Mouse (Mus musculus) MEL (cell line): ENCODE measurements around the gene Brinp1. TPM values are rescaled to one million over a fixed set of nuclear protein-coding genes. Genes with fewer than 3 reads are reported as not detected.

ENCODE experiments used
- DNase-seq: peaks from one replicate; pipeline ENCODE4 v3.0.0; 2011; ENCODE audit warnings: low read depth, low spot score
- H3K27ac ChIP-seq: 2 replicates; pipeline ENCODE4 v1.5.1; 2012; ENCODE audit warnings: low read depth, mild to moderate bottlenecking, control low read depth, low read length, moderate library complexity; ENCODE audit not compliant: control insufficient read depth
- H3K27me3 ChIP-seq, 2 experiments: fragments of 150-350 bp in 1 of 2; sonication (generic) in 1 of 2; 2 replicates each; pipeline ENCODE4 v1.6.1; 2012; ENCODE audit warnings: low read length in 2 of 2, mild to moderate bottlenecking in 2 of 2, improper control_type of control experiment in 1 of 2, moderate library complexity in 1 of 2; ENCODE audit not compliant: insufficient read depth in 2 of 2, control insufficient read depth in 1 of 2
- H3K36me3 ChIP-seq, 2 experiments: 2 replicates each; pipeline ENCODE4 v1.6.1; 2012 to 2014; ENCODE audit warnings: low read length in 2 of 2, improper control_type of control experiment in 1 of 2, inconsistent platforms in 1 of 2, mild to moderate bottlenecking in 1 of 2; ENCODE audit not compliant: insufficient read depth in 2 of 2, control insufficient read depth in 1 of 2
- H3K4me1 ChIP-seq, 2 experiments: fragments of 150-350 bp in 1 of 2; sonication (generic) in 1 of 2; 2 replicates each; pipeline ENCODE4 v1.6.1; 2012; ENCODE audit warnings: low read length in 2 of 2, improper control_type of control experiment in 1 of 2, mild to moderate bottlenecking in 1 of 2; ENCODE audit not compliant: insufficient read depth in 2 of 2, control insufficient read depth in 1 of 2
- H3K4me3 ChIP-seq, 2 experiments: fragments of 150-350 bp in 1 of 2; sonication (generic) in 1 of 2; 2 replicates each; pipeline ENCODE4 v1.5.1; 2012; ENCODE audit warnings: low read depth in 2 of 2, low read length in 2 of 2, mild to moderate bottlenecking in 2 of 2, moderate library complexity in 2 of 2, control low read depth in 1 of 2, improper control_type of control experiment in 1 of 2; ENCODE audit not compliant: control insufficient read depth in 1 of 2, insufficient read depth in 1 of 2
- H3K79me2 ChIP-seq: 2 replicates; pipeline ENCODE4 v1.6.1; 2012; ENCODE audit warnings: mild to moderate bottlenecking, low read length, moderate library complexity; ENCODE audit not compliant: control insufficient read depth, poor library complexity, insufficient read depth
- H3K9ac ChIP-seq: 2 replicates; pipeline ENCODE4 v1.6.1; 2012; ENCODE audit warnings: low read depth, mild to moderate bottlenecking, control low read depth, low read length, moderate library complexity; ENCODE audit not compliant: control insufficient read depth, poor library complexity, severe bottlenecking
- H3K9me3 ChIP-seq: fragments of 150-350 bp; sonication (generic); replicated peaks from 2 replicates; pipeline ENCODE4 v1.6.1; 2012; ENCODE audit warnings: mild to moderate bottlenecking, low read length, improper control_type of control experiment, moderate library complexity; ENCODE audit not compliant: insufficient read depth
- CHD1 ChIP-seq: IDR thresholded peaks from 2 replicates; pipeline ENCODE4 v1.6.1; 2012; ENCODE audit warnings: low read depth, mild to moderate bottlenecking, inconsistent platforms, low read length, improper control_type of control experiment
- CTCF ChIP-seq, 3 experiments: IDR thresholded peaks in 2 of 3; conservative IDR thresholded peaks in 1 of 3; 2 replicates each; pipeline ENCODE4 v1.5.1; 2011 to 2012; ENCODE audit warnings: low read length in 3 of 3, low read depth in 2 of 3, mild to moderate bottlenecking in 2 of 3, improper control_type of control experiment in 1 of 3, inconsistent platforms in 1 of 3, mixed read lengths in 1 of 3, moderate library complexity in 1 of 3; ENCODE audit not compliant: control insufficient read depth in 1 of 3, insufficient read depth in 1 of 3, poor library complexity in 1 of 3, severe bottlenecking in 1 of 3
- GABPA ChIP-seq: IDR thresholded peaks from 2 replicates; pipeline ENCODE4 v1.6.1; 2012; ENCODE audit warnings: low read depth, mild to moderate bottlenecking, inconsistent platforms, low read length, improper control_type of control experiment, moderate library complexity
- HCFC1 ChIP-seq: IDR thresholded peaks from 2 replicates; pipeline ENCODE4 v1.6.1; 2012; ENCODE audit warnings: low read depth, mild to moderate bottlenecking, inconsistent platforms, low read length, improper control_type of control experiment, moderate library complexity
- KAT2A ChIP-seq: conservative IDR thresholded peaks from 2 replicates; pipeline ENCODE4 v1.6.1; 2012; ENCODE audit warnings: low read depth, low read length, improper control_type of control experiment, inconsistent platforms
- MAFK ChIP-seq: IDR thresholded peaks from 2 replicates; pipeline ENCODE4 v1.6.1; 2011; ENCODE audit warnings: low read depth, mild to moderate bottlenecking, low read length, improper control_type of control experiment, borderline replicate concordance
- MYB ChIP-seq: IDR thresholded peaks from 2 replicates; pipeline ENCODE4 v1.6.1; 2011; ENCODE audit warnings: mild to moderate bottlenecking, low read depth, low read length, improper control_type of control experiment
- MYC ChIP-seq: IDR thresholded peaks from 2 replicates; pipeline ENCODE4 v1.6.1; 2011; ENCODE audit warnings: low read depth, mild to moderate bottlenecking, low read length, improper control_type of control experiment, moderate library complexity
- NELFE ChIP-seq: IDR thresholded peaks from 2 replicates; pipeline ENCODE4 v1.6.1; 2011; ENCODE audit warnings: low read depth, low read length, improper control_type of control experiment
- NRF1 ChIP-seq: IDR thresholded peaks from 2 replicates; pipeline ENCODE4 v1.6.1; 2014; ENCODE audit warnings: low read depth, mild to moderate bottlenecking, inconsistent platforms, low read length, improper control_type of control experiment, moderate library complexity; ENCODE audit not compliant: poor library complexity, insufficient read depth, severe bottlenecking
- POLR2A ChIP-seq, 2 experiments: IDR thresholded peaks; 2 replicates each; pipeline ENCODE4 v1.6.1; 2011 to 2012; ENCODE audit warnings: low read length in 2 of 2, mild to moderate bottlenecking in 2 of 2, control low read depth in 1 of 2, improper control_type of control experiment in 1 of 2, low read depth in 1 of 2, moderate library complexity in 1 of 2; ENCODE audit not compliant: control insufficient read depth in 1 of 2, insufficient read depth in 1 of 2, poor library complexity in 1 of 2
- POLR2AphosphoS2 ChIP-seq: IDR thresholded peaks from 2 replicates; pipeline ENCODE4 v1.6.1; 2011; ENCODE audit warnings: low read length, improper control_type of control experiment
- RCOR1 ChIP-seq: IDR thresholded peaks from 2 replicates; pipeline ENCODE4 v1.6.1; 2012; ENCODE audit warnings: low read depth, mild to moderate bottlenecking, inconsistent platforms, low read length, improper control_type of control experiment
- TAL1 ChIP-seq: IDR thresholded peaks from 2 replicates; pipeline ENCODE4 v1.6.1; 2012; ENCODE audit warnings: mild to moderate bottlenecking, inconsistent platforms, low read length, moderate library complexity, mixed read lengths
- TCF12 ChIP-seq: IDR thresholded peaks from 2 replicates; pipeline ENCODE4 v1.6.1; 2014; ENCODE audit warnings: low read depth, mild to moderate bottlenecking, inconsistent platforms, low read length, improper control_type of control experiment, moderate library complexity
- UBTF ChIP-seq: IDR thresholded peaks from 2 replicates; pipeline ENCODE4 v1.6.1; 2012; ENCODE audit warnings: low read depth, mild to moderate bottlenecking, inconsistent platforms, low read length, improper control_type of control experiment, moderate library complexity, borderline replicate concordance; ENCODE audit not compliant: insufficient read depth
- USF1 ChIP-seq: IDR thresholded peaks from 2 replicates; pipeline ENCODE4 v1.6.1; 2014; ENCODE audit warnings: low read depth, mild to moderate bottlenecking, inconsistent platforms, low read length, improper control_type of control experiment, moderate library complexity
- USF2 ChIP-seq, 2 experiments: IDR thresholded peaks; 2 replicates each; pipeline ENCODE4 v1.6.1; 2011 to 2012; ENCODE audit warnings: improper control_type of control experiment in 2 of 2, low read length in 2 of 2, borderline replicate concordance in 1 of 2, inconsistent platforms in 1 of 2, low read depth in 1 of 2, mild to moderate bottlenecking in 1 of 2; ENCODE audit not compliant: insufficient read depth in 1 of 2
- ZC3H11A ChIP-seq: IDR thresholded peaks from 2 replicates; pipeline ENCODE4 v1.6.1; 2012; ENCODE audit warnings: low read depth, mild to moderate bottlenecking, inconsistent platforms, low read length, improper control_type of control experiment
- ZKSCAN1 ChIP-seq: IDR thresholded peaks from 2 replicates; pipeline ENCODE4 v1.6.1; 2012; ENCODE audit warnings: low read depth, mild to moderate bottlenecking, inconsistent platforms, low read length, improper control_type of control experiment, moderate library complexity
- ZMIZ1 ChIP-seq: IDR thresholded peaks from 2 replicates; pipeline ENCODE4 v1.6.1; 2012; ENCODE audit warnings: low read depth, mild to moderate bottlenecking, inconsistent platforms, low read length, improper control_type of control experiment, moderate library complexity
- ZNF384 ChIP-seq: IDR thresholded peaks from 2 replicates; pipeline ENCODE4 v1.6.1; 2012; ENCODE audit warnings: low read depth, mild to moderate bottlenecking, inconsistent platforms, low read length, improper control_type of control experiment
- polyA plus RNA-seq, 2 experiments: library from polyadenylated mRNA; stranded (reverse) in 1 of 2; unstranded in 1 of 2; fragments of >175 nt in 1 of 2; fragments of >200 nt in 1 of 2; gene quantifications; 2 replicates each; pipeline versions ENCODE4 v1.2.1 to v1.2.4; 2012; ENCODE audit warnings: low replicate concordance in 2 of 2, low read depth in 1 of 2; ENCODE audit not compliant: insufficient read length in 2 of 2, insufficient read depth in 1 of 2, missing spikeins in 1 of 2
- total RNA-seq: library from RNA; depleted of rRNA; stranded (reverse); fragments of 300-350 nt; gene quantifications from 2 replicates; pipeline ENCODE4 v1.2.3, GENCODE M21; 2012

The Brinp1 gene
- total and polyA plus RNA-seq, 3 experiments, result not detected

DNA sequence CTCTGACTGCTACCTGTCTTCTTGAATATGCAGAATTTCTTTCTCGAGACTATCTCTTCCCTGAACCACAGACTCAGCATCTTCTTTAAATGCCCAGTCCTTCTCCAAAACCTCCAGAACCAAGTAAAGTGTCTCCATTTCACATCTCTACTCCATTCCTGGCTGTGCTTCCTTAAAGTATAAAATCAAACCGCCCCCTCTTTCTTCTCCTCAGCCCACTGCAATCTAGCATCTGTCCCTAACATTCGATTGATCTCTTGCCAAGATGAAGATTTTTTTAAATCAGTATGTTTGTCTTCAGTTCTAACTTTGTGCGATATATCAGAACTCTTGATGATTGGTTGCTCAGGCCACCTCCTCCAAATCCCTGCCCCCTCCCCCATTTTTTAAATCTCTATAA is 63.7 kb downstream of the Brinp1 start:
- Histone ChIP-seq H3K36me3 (no peaks in the 10 kb centered on the region), H3K4me3 (no peak overlapping the region), H3K27me3 (no peaks in the 10 kb centered on the region), H3K9ac (no peak overlapping the region), H3K9me3 (no peaks in the 10 kb centered on the region), H3K79me2 (no peaks in the 10 kb centered on the region), H3K4me1 (no peaks in the 10 kb centered on the region), H3K27ac (no peak overlapping the region)
- no peak for DNase-seq
- TF ChIP-seq MYC (no peak), ZMIZ1 (no peak), UBTF (no peak), GABPA (no peak), HCFC1 (no peak), CTCF (IDR thresholded peaks at IDR 0.05 in 2 of 3, conservative IDR thresholded peaks at IDR 0.05 in 1 of 3; ENCODE audit: control insufficient read depth in 1 of 3, insufficient read depth in 1 of 3, low read depth in 2 of 3, low read length in 3 of 3, poor library complexity in 1 of 3, severe bottlenecking in 1 of 3) (no peak)

DNA sequence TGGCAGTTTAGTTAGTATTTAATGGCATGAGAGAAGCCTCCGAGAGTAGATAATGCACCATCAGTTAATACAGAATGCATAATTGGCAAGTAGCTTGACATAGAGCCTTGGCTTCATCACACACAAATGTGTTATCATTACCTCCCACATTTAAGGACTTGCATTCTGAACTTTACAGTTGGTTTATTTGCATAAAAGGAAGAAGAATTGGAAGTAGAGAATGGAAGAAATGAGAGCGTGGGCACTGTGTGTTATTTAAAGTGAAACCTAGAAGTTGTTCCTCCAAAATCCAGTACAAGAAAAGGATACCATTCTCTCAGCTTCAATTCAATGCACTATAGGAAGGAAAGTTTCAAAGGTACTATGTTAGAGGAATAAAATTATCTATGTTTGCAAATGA is 67.9 kb downstream of the Brinp1 start:
- no peak overlapping the region for H3K4me3 ChIP-seq
- no peaks in the 10 kb centered on the region for H3K9me3 ChIP-seq
- DNase-seq, result no peak
- no peak overlapping the region for H3K9ac ChIP-seq
- H3K27ac ChIP-seq, result no peak overlapping the region
- TF ChIP-seq TAL1 (no peak), USF1 (no peak), NRF1 (no peak), POLR2A (IDR thresholded peaks at IDR 0.05; ENCODE audit: control insufficient read depth in 1 of 2, insufficient read depth in 1 of 2, low read depth in 1 of 2, low read length in 2 of 2, poor library complexity in 1 of 2) (no peak), USF2 (IDR thresholded peaks at IDR 0.05; ENCODE audit: borderline replicate concordance in 1 of 2, insufficient read depth in 1 of 2, low read depth in 1 of 2, low read length in 2 of 2) (no peak), RCOR1 (no peak), GABPA (no peak), CHD1 (no peak), TCF12 (no peak), ZKSCAN1 (no peak), KAT2A (no peak), MYB (no peak), POLR2AphosphoS2 (no peak), ZC3H11A (no peak), ZNF384 (no peak), NELFE (no peak), MAFK (no peak)
- H3K27me3 ChIP-seq, result no peaks in the 10 kb centered on the region
- no peaks in the 10 kb centered on the region for H3K36me3 ChIP-seq
- H3K79me2 ChIP-seq, result no peaks in the 10 kb centered on the region
- no peaks in the 10 kb centered on the region for H3K4me1 ChIP-seq
